ENCODE assay signal across 8 mouse cellular contexts in genomic region chr2:158770126-158770757, GRCm38 (mm10). TPM values are rescaled to one million over a fixed set of nuclear protein-coding genes. Genes with fewer than 3 reads are reported as not detected.
DNase-seq lines count a peak whose midpoint lies in the region; ATAC-seq lines count a peak whose summit lies in the region.

No protein-coding gene starts in this region.

- WGBS in heart, embryonic 14.5 days, result 24% methylated on average over 13 of the region's 13 CpGs
- WGBS in liver, embryonic 15.5 days (ENCODE audit: insufficient replicate concordance), result 64% methylated on average over 13 of the region's 13 CpGs

- no peaks in the 10 kb centered on the region for H3K27me3 ChIP-seq in heart, embryonic 14.5 days (ENCODE audit: control insufficient read depth, insufficient read depth, low read length)
- no peaks in the 10 kb centered on the region for H3K27me3 ChIP-seq in liver, embryonic 15.5 days

- peaks cover 16% of the 10 kb centered on the region for H3K36me3 ChIP-seq in heart, embryonic 14.5 days (ENCODE audit: control insufficient read depth, insufficient read depth, low read length)
- peaks cover 44% of the 10 kb centered on the region for H3K36me3 ChIP-seq in liver, embryonic 15.5 days (replicated peaks)

- H3K4me2 ChIP-seq in heart, embryonic 14.5 days (ENCODE audit: low read length), result peak overlapping the region; percentile 93
- H3K4me2 ChIP-seq in liver, embryonic 15.5 days, result peak overlapping the region; percentile 90

- no peak for DNase-seq in heart, postnatal 36 days
- DNase-seq in NIH3T3 (ENCODE audit: low read depth), result peak; percentile 84
- DNase-seq in gastrocnemius, postnatal 4 days (ENCODE audit: low spot score in 2 of 2), result peak; percentile 52 to 62
- DNase-seq in layer of hippocampus, adult 18-20 months (ENCODE audit: low spot score in 2 of 2), result no peak
- no peak for DNase-seq in left cerebral cortex, adult 9 months (ENCODE audit: low spot score in 2 of 2)
- DNase-seq in layer of hippocampus, adult 8-10 months (ENCODE audit: low spot score in 2 of 2), result no peak

- H3K4me1 ChIP-seq in heart, embryonic 14.5 days (ENCODE audit: control insufficient read depth in 2 of 2, insufficient read depth in 2 of 2, low read length in 2 of 2), result peaks cover 28 to 51% of the 10 kb centered on the region in 2 experiments
- H3K4me1 ChIP-seq in liver, embryonic 15.5 days (replicated peaks), result peaks cover 48% of the 10 kb centered on the region

- H3K9me3 ChIP-seq in heart, embryonic 14.5 days (ENCODE audit: control insufficient read depth, low read length), result no peaks in the 10 kb centered on the region
- no peaks in the 10 kb centered on the region for H3K9me3 ChIP-seq in liver, embryonic 15.5 days (replicated peaks)

- peak overlapping the region; percentile 71 to 84 for H3K4me3 ChIP-seq in heart, embryonic 14.5 days (ENCODE audit: control insufficient read depth in 1 of 2, insufficient read depth in 1 of 2, low read depth in 1 of 2, low read length in 2 of 2)
- peak overlapping the region; percentile 86 for H3K4me3 ChIP-seq in liver, embryonic 15.5 days (replicated peaks)

- H3K9ac ChIP-seq in heart, embryonic 14.5 days (ENCODE audit: low read length), result peak overlapping the region; percentile 89
- H3K9ac ChIP-seq in liver, embryonic 15.5 days, result peak overlapping the region; percentile 88

- no peak for ATAC-seq in heart, embryonic 14.5 days (ENCODE audit: insufficient number of reproducible peaks, insufficient read depth, low FRiP score, low read depth)
- no peak for ATAC-seq in liver, embryonic 15.5 days (ENCODE audit: insufficient read depth)

- intact Hi-C loops in heart, postnatal 36 days (cut with DNase I), result loop anchor here (2.0 kb wide), 1 partner anchor 21 kb away; no protein-coding TSS in a partner anchor

- H3K27ac ChIP-seq in heart, embryonic 14.5 days (replicated peaks in 1 of 2; ENCODE audit: control insufficient read depth in 1 of 2, insufficient read depth in 1 of 2, low read depth in 2 of 2, low read length in 2 of 2), result peak overlapping the region; percentile 36 to 37; a peak in 2 of 4 replicates
- H3K27ac ChIP-seq in liver, embryonic 15.5 days (replicated peaks), result no peak overlapping the region

RNA-seq across cellular contexts. Expression of gene Fam83d, which starts 2.3 kb away (rescaled TPM):
- polyA plus RNA-seq in heart, embryonic 14.5 days (2014; fragmentation: Nextera tagmentation; extraction: Ambion mirVana), result 56.2 and 58.5 TPM in 2 replicates
- 1 to 10 TPM; 1.0 to 1.5 TPM for total RNA-seq in heart, postnatal 36 days (2021)
- 1 to 10 TPM; 9.3 to 9.8 TPM for total RNA-seq in gastrocnemius, postnatal 4 days (2021)
- 15.7 and 17.5 TPM in 2 replicates for polyA plus RNA-seq in liver, embryonic 15.5 days (2015; fragmentation: Nextera tagmentation; extraction: Ambion mirVana)
- 1 to 10 TPM; 4.6 to 4.7 TPM for total RNA-seq in layer of hippocampus, adult 18-20 months (2021)
- 1 to 10 TPM; 2.3 to 4.0 (median 3.3) TPM for total RNA-seq in layer of hippocampus, adult 8-10 months (2022)

RNA-seq across cellular contexts. Expression of gene Dhx35, which starts 24.4 kb away (rescaled TPM):
- polyA plus RNA-seq in heart, embryonic 14.5 days (2014; fragmentation: Nextera tagmentation; extraction: Ambion mirVana), result 14.2 and 15.4 TPM in 2 replicates
- 10 to 100 TPM; 16.9 to 18.4 TPM for total RNA-seq in heart, postnatal 36 days (2021)
- total RNA-seq in gastrocnemius, postnatal 4 days (2021), result 10 to 100 TPM; 12.6 to 15.4 TPM
- polyA plus RNA-seq in liver, embryonic 15.5 days (2015; fragmentation: Nextera tagmentation; extraction: Ambion mirVana), result 3.2 and 3.6 TPM in 2 replicates
- 10 to 100 TPM; 16.8 to 20.4 TPM for total RNA-seq in layer of hippocampus, adult 18-20 months (2021)
- 10 to 100 TPM; 17.1 to 24.7 (median 19.9) TPM for total RNA-seq in layer of hippocampus, adult 8-10 months (2022)

Comparison
In these comparisons a context has a peak if more than half of its experiments do, and no peak if none do; other contexts are left out.
1. DNase-seq: peak in NIH3T3 (single experiment) and gastrocnemius, postnatal 4 days (2 of 2); none in heart, postnatal 36 days (0 of 2), layer of hippocampus, adult 18-20 months (0 of 2), left cerebral cortex, adult 9 months (0 of 2) and layer of hippocampus, adult 8-10 months (0 of 2).